Mouse (Mus musculus) ES-Bruce4 (cell line): ENCODE data around the gene Ep400.

ENCODE experiments used
- CTCF ChIP-seq: IDR thresholded peaks from one replicate; pipeline ENCODE4 v1.8.1; 2011; ENCODE audit warnings: low read depth, low read length
- EP300 ChIP-seq: IDR thresholded peaks from 2 replicates; pipeline ENCODE4 v1.6.1; 2011; ENCODE audit warnings: low read depth, low read length; ENCODE audit not compliant: insufficient read depth
- POLR2A ChIP-seq: IDR thresholded peaks from one replicate; pipeline ENCODE4 v1.8.1; 2011; ENCODE audit warnings: low read length; ENCODE audit not compliant: insufficient read depth

DNA sequence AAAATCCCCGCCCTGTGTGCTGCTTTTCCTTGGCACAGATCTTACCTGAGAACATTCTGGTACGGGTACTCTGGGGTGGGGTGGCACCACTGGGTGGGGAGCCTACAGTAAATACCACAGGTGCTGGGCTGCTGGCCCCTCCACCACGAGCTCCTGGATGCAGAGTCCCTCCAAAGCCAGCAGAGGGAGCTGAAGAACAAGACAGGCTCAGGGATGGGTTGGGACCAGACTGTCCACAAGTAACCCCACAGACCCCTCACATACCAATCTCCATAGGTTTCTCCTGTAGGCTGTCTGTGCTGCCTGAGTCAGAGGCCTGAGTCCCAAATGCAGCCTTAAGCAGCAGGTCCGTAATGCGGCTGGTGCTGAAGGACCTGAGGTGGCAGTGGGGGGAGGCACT is 18.2 kb upstream of the Ep400 start:
- TF ChIP-seq EP300 (no peak), CTCF (peak; percentile 84), POLR2A (no peak)
